ENCODE assay signal across 8 mouse cellular contexts in genomic region chr2:75703375-75704181, GRCm38 (mm10). TPM values are rescaled to one million over a fixed set of nuclear protein-coding genes. Genes with fewer than 3 reads are reported as not detected.
A peak's percentile ranks its signal among the peaks of the same experiment; 100 is the strongest.
DNase-seq lines count a peak whose midpoint lies in the region; ATAC-seq and TF ChIP-seq lines count a peak whose summit lies in the region.

No protein-coding gene starts in this region.

- TF ChIP-seq POLR2A in cortical plate, adult 2 months (IDR thresholded peaks at IDR 0.05; ENCODE audit: extremely low read depth, insufficient read depth, low read length) = peak; percentile 42; the same call in 1 of the 2 replicates

- peak overlapping the region; percentile 45 for H3K4me3 ChIP-seq in cortical plate, adult 2 months (ENCODE audit: insufficient read depth, low read length)

- no peaks in the 10 kb centered on the region for H3K4me1 ChIP-seq in cortical plate, adult 2 months (ENCODE audit: control insufficient read depth, insufficient read depth, low read length)

- ATAC-seq in megakaryocyte progenitor cell, adult 5-6 weeks (replicated peaks; ENCODE audit: poor library complexity) = peak; percentile 37

- peak overlapping the region; percentile 92 for H3K27ac ChIP-seq in cortical plate, adult 2 months (ENCODE audit: insufficient read depth, low read length)

- no peak for TF ChIP-seq CTCF in cortical plate, adult 2 months (IDR thresholded peaks at IDR 0.05; ENCODE audit: extremely low read depth, insufficient read depth, low read length)

- peak; percentile 90 for DNase-seq in ZHBTc4 (ENCODE audit: low read depth, low spot score)
- DNase-seq in gastrocnemius, adult 8-10 months (ENCODE audit: low spot score in 2 of 2) = peak; percentile 91
- DNase-seq in hindlimb bud, embryonic 11.5 days (ENCODE audit: extremely low spot score, low read depth, low spot score) = peak; percentile 73
- peak; percentile 42 to 76 for DNase-seq in left cerebral cortex, adult 9 months (ENCODE audit: low spot score in 2 of 2)
- peak; percentile 72 for DNase-seq in right cerebral cortex, postnatal 14 days
- DNase-seq in urinary bladder, postnatal 36 days (ENCODE audit: low spot score in 2 of 2) = peak; percentile 92 to 93

RNA-seq across cellular contexts. Expression of gene Nfe2l2, which starts 0.9 kb away (rescaled TPM):
- 18.9 and 20.1 TPM in 2 replicates for polyA plus RNA-seq in cortical plate, adult 2 months (2012; rRNA removed)
- total RNA-seq in gastrocnemius, adult 8-10 months (2022) = 10 to 100 TPM; 31.3 to 37.6 (median 34.7) TPM
- 117 and 119 TPM in 2 replicates for total RNA-seq in megakaryocyte progenitor cell, adult 5-6 weeks (2015)
- total RNA-seq in megakaryocyte progenitor cell, adult 5-6 weeks (2017) = 59.4 and 69.2 TPM in 2 replicates

RNA-seq across cellular contexts. Expression of gene Hnrnpa3, which starts 44.5 kb away (rescaled TPM):
- polyA plus RNA-seq in cortical plate, adult 2 months (2012; rRNA removed) = 199 and 223 TPM in 2 replicates
- total RNA-seq in gastrocnemius, adult 8-10 months (2022) = 100 to 1,000 TPM in 2 of 4 experiments, 10 to 100 TPM in 2; 89.8 to 139 (median 106) TPM
- 914 and 949 TPM in 2 replicates for total RNA-seq in megakaryocyte progenitor cell, adult 5-6 weeks (2015)
- 277 and 390 TPM in 2 replicates for total RNA-seq in megakaryocyte progenitor cell, adult 5-6 weeks (2017)

Comparison
In these comparisons a context has a peak if more than half of its experiments do, and no peak if none do; other contexts are left out.
1. Peak in every context shown above with its lines: DNase-seq, ATAC-seq, H3K4me3 ChIP-seq and H3K27ac ChIP-seq.